In genomic region chr8:103808171-103808570, GRCm38 (mm10) we compare ENCODE assay signal across 11 mouse cellular contexts.
DNase-seq lines count a peak whose midpoint lies in the region; ATAC-seq lines count a peak whose summit lies in the region.
"Had no signal": no experiment of that assay in that cellular context is flagged by ENCODE, and none has a peak within 500 bp of the region (broad histone marks: within the 10 kb centered on the region; RNA-seq: fewer than 3 reads in every experiment).

No protein-coding gene starts in this region.

- no peak overlapping the region for H3K27ac ChIP-seq in heart, embryonic 12.5 days (ENCODE audit: poor library complexity, severe bottlenecking)
- H3K27ac ChIP-seq in heart, embryonic 13.5 days (replicated peaks), result 0 out of 2 replicates have a peak overlapping the region, but pooled peaks have one; percentile 40
- H3K27ac ChIP-seq: liver, embryonic 13.5 days had no signal

- WGBS in heart, embryonic 12.5 days, result 62% methylated on average over 5 of the region's 5 CpGs
- 45% methylated on average over 5 of the region's 5 CpGs for whole genome bisulfite sequencing in heart, embryonic 13.5 days

- no peaks in the 10 kb centered on the region for H3K36me3 ChIP-seq in heart, embryonic 12.5 days
- H3K36me3 ChIP-seq in heart, embryonic 13.5 days, result no peaks in the 10 kb centered on the region
- H3K36me3 ChIP-seq: liver, embryonic 13.5 days had no signal

- H3K9ac ChIP-seq in heart, embryonic 12.5 days, result no peak overlapping the region
- no peak overlapping the region for H3K9ac ChIP-seq in heart, embryonic 13.5 days
- H3K9ac ChIP-seq: liver, embryonic 13.5 days had no signal

- peak; percentile 45 to 55 for DNase-seq in heart, adult 18-20 months
- DNase-seq in kidney, adult 9 months, result peak; percentile 43
- peak; percentile 77 for DNase-seq in lung, postnatal 10 days
- DNase-seq in right cerebral cortex, postnatal 14 days, result no peak
- DNase-seq in testis, postnatal 14 days (ENCODE audit: low spot score), result no peak
- DNase-seq in spleen, postnatal 36 days (ENCODE audit: low spot score in 2 of 2), result no peak
- DNase-seq: B cell, adult 2 months; liver, embryonic 13.5 days had no signal

- H3K27me3 ChIP-seq in heart, embryonic 12.5 days (replicated peaks), result no peaks in the 10 kb centered on the region
- H3K27me3 ChIP-seq in heart, embryonic 13.5 days (replicated peaks), result no peaks in the 10 kb centered on the region
- H3K27me3 ChIP-seq: liver, embryonic 13.5 days; Patski had no signal

- H3K4me3 ChIP-seq in heart, embryonic 12.5 days, result no peak overlapping the region
- no peak overlapping the region for H3K4me3 ChIP-seq in heart, embryonic 13.5 days
- H3K4me3 ChIP-seq: liver, embryonic 13.5 days had no signal

- H3K4me1 ChIP-seq in heart, embryonic 12.5 days (replicated peaks), result no peaks in the 10 kb centered on the region; the same call in 1 of the 2 replicates
- no peaks in the 10 kb centered on the region for H3K4me1 ChIP-seq in heart, embryonic 13.5 days
- H3K4me1 ChIP-seq: liver, embryonic 13.5 days had no signal

- H3K9me3 ChIP-seq in heart, embryonic 12.5 days (replicated peaks), result no peaks in the 10 kb centered on the region
- peaks cover 5% of the 10 kb centered on the region; the same call in 1 of the 2 replicates for H3K9me3 ChIP-seq in heart, embryonic 13.5 days

- no peak overlapping the region for H3K4me2 ChIP-seq in heart, embryonic 12.5 days
- H3K4me2 ChIP-seq in heart, embryonic 13.5 days, result no peak overlapping the region
- H3K4me2 ChIP-seq: liver, embryonic 13.5 days had no signal

- no peak for ATAC-seq in heart, embryonic 12.5 days (ENCODE audit: insufficient number of reproducible peaks, low FRiP score)
- no peak for ATAC-seq in heart, embryonic 13.5 days (ENCODE audit: extremely low read depth, insufficient number of reproducible peaks, low FRiP score, low TSS enrichment)
- ATAC-seq: Patski had no signal

Comparison
In these comparisons a context has a peak if more than half of its experiments do, and no peak if none do; other contexts are left out.
1. DNase-seq: peak in heart, adult 18-20 months (2 of 2), kidney, adult 9 months (single experiment) and lung, postnatal 10 days (single experiment); none in right cerebral cortex, postnatal 14 days (single experiment), testis, postnatal 14 days (single experiment) and spleen, postnatal 36 days (0 of 2).